Mouse (Mus musculus): ENCODE measurements around the gene Acr. TPM values are rescaled to one million over a fixed set of nuclear protein-coding genes. Genes with fewer than 3 reads are reported as not detected.

Acr gene
- polyA plus RNA-seq, 1 experiment: not detected

GRCm38 (mm10) chr15:89623626-89623959 is 55.5 kb downstream of the Acr start:
- Histone ChIP-seq H3K4me3 (ENCODE audit: insufficient read depth, low read depth, low read length) (no peak overlapping the region), H3K27ac (replicated peaks; ENCODE audit: low read depth, low read length) (no peak overlapping the region), H3K4me1 (ENCODE audit: control insufficient read depth, insufficient read depth, insufficient read length, low read length) (no peaks in the 10 kb centered on the region)

Other genes starting within 250 kb of the Acr start
- gene Adm2, start 245.6 kb upstream of the Acr start, polyA plus RNA-seq (2012; ENCODE audit: insufficient read depth, insufficient read length, missing spikeins): not detected in 2 replicates
- gene Miox, start 233.9 kb upstream of the Acr start, polyA plus RNA-seq (2012; ENCODE audit: insufficient read depth, insufficient read length, missing spikeins): not detected in 2 replicates
- gene Lmf2, start 212.7 kb upstream of the Acr start, polyA plus RNA-seq (2012; ENCODE audit: insufficient read depth, insufficient read length, missing spikeins): 10.6 and 12.7 TPM in 2 replicates
- 59.3 and 60.2 TPM in 2 replicates for gene Ncaph2, start 212.6 kb upstream of the Acr start, polyA plus RNA-seq (2012; ENCODE audit: insufficient read depth, insufficient read length, missing spikeins)
- 22.7 and 24.0 TPM in 2 replicates for gene Sco2, start 194.5 kb upstream of the Acr start, polyA plus RNA-seq (2012; ENCODE audit: insufficient read depth, insufficient read length, missing spikeins)
- gene Tymp, start 191.3 kb upstream of the Acr start, polyA plus RNA-seq (2012; ENCODE audit: insufficient read depth, insufficient read length, missing spikeins): 0.55 TPM in 1 of 2 replicates, not detected in the other
- gene Odf3b, start 189.0 kb upstream of the Acr start, polyA plus RNA-seq (2012; ENCODE audit: insufficient read depth, insufficient read length, missing spikeins): not detected in 2 replicates
- gene Klhdc7b, start 183.4 kb upstream of the Acr start, polyA plus RNA-seq (2012; ENCODE audit: insufficient read depth, insufficient read length, missing spikeins): not detected in 2 replicates
- gene Syce3, start 157.8 kb upstream of the Acr start, polyA plus RNA-seq (2012; ENCODE audit: insufficient read depth, insufficient read length, missing spikeins): not detected in 2 replicates
- 440 and 455 TPM in 2 replicates for gene Cpt1b, start 142.5 kb upstream of the Acr start, polyA plus RNA-seq (2012; ENCODE audit: insufficient read depth, insufficient read length, missing spikeins)
- 1.1 and 2.4 TPM in 2 replicates for gene C730034F03Rik, start 138.7 kb upstream of the Acr start, polyA plus RNA-seq (2012; ENCODE audit: insufficient read depth, insufficient read length, missing spikeins)
- gene Gm44502, start 138.6 kb upstream of the Acr start, polyA plus RNA-seq (2012; ENCODE audit: insufficient read depth, insufficient read length, missing spikeins): 2.1 and 11.4 TPM in 2 replicates
- 151 and 203 TPM in 2 replicates for gene Chkb, start 138.4 kb upstream of the Acr start, polyA plus RNA-seq (2012; ENCODE audit: insufficient read depth, insufficient read length, missing spikeins)
- not detected in 2 replicates for gene Mapk8ip2, start 114.4 kb upstream of the Acr start, polyA plus RNA-seq (2012; ENCODE audit: insufficient read depth, insufficient read length, missing spikeins)
- 17.2 and 24.2 TPM in 2 replicates for gene Arsa, start 90.9 kb upstream of the Acr start, polyA plus RNA-seq (2012; ENCODE audit: insufficient read depth, insufficient read length, missing spikeins)
- gene Shank3, start 68.7 kb upstream of the Acr start, polyA plus RNA-seq (2012; ENCODE audit: insufficient read depth, insufficient read length, missing spikeins): 6.8 and 15.5 TPM in 2 replicates
- gene Rabl2, start 23.6 kb downstream of the Acr start, polyA plus RNA-seq (2012; ENCODE audit: insufficient read depth, insufficient read length, missing spikeins): 2.7 and 4.4 TPM in 2 replicates